Mouse (Mus musculus) spleen, adult 12 weeks (tissue): ENCODE measurements around the gene Gstcd.

ENCODE experiments used
- DNase-seq: peaks from one replicate; pipeline ENCODE4 v3.0.0; 2022; ENCODE audit warnings: low spot score

Gene Gstcd

DNA sequence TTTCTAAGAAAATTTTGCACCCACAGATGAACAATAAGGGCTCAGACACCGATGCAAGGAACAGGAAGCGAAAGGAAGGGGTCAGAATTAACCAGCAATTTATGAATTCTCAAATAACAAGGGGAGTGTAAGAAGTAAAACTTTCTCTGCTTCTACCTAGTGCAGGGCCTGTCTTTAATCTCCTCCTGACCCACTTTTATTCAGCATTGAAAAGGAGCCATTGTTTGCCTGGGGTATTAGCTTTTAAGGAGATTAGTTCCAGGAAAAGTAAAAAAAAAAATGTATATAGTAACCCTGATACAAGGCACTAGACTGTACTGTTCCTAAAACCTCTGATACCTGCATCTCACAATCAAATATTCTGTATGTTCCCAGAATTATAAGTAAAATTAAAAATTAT is 64.9 kb downstream of the Gstcd start:
- no peak for DNase-seq

DNA sequence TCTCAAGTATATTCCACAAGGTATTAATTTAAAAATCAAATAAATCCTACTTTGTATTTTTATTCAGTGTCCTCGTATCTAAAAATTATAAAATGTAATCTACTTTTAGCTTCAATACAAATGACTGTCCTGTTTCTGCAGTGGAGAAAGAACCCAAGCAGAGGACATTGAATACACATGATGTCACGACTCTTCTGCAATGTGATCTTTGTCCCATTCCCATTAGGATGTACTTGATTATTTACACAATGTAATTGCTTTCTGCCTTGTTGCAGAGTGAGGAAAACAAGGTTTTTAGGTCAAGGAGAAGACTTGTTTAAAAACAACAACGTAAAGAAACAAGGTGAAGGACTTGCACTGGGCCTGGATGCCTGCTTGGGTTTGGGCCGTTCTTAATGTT is 84.6 kb downstream of the Gstcd start:
- no peak for DNase-seq

DNA sequence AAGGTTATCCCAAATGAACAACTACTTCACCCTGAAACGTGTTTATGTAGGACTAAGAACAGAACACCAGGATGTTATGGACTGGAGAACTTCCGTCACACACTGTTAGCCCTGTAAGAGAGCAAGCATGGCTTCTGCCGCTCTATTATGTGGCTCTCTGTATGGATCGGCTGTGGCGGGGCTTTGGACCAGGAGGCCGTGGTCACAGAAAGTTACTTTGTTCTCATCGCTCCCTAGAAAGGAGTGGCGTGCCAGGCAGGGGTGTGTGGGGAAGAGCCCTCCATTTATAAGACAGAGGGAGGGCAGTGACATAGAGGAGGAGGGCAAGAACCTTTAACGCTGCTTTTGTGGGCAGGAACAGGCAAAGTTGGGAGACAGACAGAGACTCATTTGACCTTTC is 95.5 kb downstream of the Gstcd start:
- no peak for DNase-seq

DNA sequence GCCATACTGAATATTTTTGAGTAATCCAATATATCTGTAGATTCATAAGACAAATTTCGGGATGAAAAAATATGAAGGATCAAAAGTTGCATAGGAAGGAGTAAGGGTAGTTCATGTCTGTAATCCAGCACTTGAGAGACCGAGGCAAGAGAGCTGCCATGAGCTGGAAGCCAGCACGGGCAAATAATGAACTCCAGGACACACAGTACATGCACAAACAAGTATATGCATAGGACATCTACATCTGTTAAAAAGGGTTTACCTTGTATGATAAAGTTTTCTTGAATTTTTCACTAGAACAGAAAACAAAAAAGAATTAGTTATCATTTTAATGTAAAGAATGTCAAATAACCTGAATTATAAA is 95.9 kb downstream of the Gstcd start:
- DNase-seq: no peak

DNA sequence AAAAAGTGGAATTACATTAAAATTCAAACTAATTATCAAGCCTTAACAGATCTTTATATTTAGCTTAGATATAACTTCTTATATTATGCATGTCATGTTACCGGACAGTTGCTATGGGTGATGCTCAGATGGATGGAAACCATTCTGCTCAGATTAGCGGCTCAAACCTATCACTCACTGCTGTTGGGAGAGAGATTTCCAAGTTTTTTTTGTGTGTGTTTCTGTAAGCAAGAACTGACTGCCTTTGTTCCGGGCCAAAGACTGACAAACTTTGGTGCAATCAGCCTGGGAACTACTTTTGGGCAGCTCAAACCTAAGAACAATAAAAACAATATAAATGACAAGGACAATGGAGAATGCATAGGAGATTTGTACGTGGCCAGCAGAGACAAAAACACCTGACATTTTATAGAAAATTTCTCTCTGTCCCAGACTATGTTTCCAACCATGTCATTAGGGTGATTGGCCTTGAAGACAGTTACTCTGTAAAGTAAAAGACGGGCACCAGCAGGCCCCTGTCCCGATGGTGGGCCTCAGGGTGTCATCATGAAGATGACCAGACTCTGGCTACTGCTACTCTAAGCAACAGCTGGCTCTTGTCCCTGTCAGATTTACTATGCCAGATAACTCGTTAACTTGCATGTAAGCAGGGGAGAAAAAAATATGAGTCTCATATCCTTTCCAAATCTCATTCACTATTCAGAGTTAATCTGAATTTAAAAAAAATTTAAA is 96.5 kb downstream of the Gstcd start:
- no peak for DNase-seq

DNA sequence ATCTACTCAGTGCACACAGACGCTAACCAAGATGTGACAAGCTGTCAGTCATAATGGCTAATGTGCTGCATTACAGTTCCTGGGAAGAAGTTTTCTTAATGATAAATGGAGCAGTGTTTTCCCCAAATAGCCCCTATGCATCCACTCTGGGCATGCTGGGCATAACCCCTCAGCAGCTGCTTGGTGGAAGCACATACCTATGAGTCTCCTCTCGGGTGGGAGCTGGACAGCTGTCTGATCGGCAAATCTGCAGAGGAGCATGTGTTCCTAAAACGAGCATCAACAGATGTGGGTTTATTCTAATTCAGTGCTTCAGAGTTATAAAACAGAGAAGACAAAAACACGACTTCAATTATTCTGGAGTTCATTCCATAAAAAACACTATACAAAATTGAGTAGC is 105.6 kb downstream of the Gstcd start:
- no peak for DNase-seq

DNA sequence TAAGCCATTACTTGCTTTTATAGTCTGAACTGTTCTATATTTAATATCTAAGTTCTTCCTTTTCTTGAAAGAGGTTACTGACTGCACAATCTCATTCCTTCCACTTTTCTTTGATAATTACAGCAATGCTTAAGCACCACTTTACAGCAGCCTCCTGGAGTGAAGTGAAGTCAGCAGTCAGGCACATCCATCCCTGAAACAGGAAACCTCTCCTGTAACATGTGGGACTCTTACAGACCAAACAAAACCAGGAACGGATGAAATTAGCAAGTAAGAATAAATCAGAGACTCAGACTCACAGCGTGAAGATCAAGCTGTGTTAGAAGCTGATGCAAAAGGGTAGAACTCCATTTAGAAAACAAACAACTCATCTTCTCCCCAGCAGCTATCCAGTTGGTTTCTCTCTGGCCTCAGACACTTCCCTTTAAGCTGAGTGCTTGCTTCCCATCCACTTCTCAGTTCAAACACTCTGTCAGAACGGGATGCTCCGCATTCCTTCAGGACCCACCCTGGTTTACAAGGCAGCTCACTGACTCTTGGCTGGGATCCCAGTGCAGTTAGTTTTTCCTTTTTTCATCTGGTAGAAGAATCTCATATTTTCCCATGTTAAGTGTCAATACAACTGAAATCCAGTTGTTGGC is 107.9 kb downstream of the Gstcd start:
- no peak for DNase-seq

DNA sequence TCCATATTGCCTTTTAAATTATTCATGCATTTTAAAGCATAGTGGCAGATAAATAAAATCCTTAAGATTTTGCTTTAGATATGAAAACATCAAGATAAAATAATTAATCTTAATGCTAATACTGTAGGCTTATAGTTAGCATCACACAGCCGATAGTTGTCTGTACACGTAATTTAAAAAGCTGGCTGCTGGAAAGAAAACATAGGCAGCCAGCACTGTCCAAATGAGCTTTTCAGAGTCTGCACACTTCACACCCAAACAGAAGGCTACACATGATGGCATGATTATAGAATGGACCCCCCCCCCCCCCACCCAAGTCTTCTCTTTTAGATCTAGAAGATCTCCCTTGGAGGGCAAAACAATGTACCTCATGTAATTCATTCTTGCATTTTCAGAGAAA is 109.9 kb downstream of the Gstcd start:
- DNase-seq: no peak

DNA sequence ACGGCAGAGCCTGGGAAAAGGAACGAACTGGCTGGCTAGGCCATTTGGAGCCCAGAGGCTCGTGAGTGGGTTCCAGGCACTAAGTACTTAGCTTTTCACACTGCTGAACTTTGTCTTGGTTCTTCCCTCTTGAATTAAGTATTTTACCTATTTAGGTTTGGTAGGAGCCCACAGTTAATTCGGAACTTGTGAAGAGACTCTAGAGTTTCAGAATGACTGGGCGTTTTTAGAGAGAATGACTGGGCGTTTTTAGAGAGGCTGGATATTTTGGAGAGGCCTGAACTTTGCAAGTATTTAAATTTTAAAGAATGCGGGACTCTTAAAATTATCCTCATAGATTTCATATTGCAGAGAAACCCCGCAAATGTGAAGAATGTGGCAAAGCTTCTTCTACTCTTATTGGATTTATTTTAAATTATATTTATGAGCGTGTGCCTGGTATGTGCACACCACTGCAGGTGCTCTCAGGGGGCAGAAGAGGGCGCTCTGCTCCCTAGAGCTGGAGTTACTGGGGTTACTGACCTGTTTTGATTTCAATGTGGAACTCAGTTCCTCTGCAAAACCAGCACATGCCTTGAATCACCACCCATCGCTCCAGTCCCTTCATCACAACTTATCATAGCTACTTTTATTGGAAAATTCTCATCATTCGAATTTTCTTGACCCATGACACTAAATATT is 111.9 kb downstream of the Gstcd start:
- DNase-seq: no peak

DNA sequence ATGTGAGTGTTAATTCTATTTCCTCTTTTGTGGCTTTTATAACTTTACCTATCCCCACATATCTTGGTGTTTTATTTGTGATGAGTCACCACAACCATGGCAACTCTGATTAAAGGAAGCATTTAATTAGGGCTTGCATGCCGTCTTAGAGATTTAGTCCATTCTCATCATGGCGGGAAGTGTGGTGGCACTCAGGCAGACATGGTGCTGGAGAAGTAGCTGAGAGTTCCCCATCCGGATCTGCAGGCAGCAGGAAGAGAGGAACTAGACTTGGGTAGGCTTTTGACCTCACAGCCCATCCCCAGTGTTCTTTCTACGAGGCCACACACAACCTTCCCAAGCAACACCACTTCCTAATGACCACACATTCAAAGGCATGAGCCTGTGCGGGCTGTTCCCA is 125.6 kb downstream of the Gstcd start:
- DNase-seq: no peak

DNA sequence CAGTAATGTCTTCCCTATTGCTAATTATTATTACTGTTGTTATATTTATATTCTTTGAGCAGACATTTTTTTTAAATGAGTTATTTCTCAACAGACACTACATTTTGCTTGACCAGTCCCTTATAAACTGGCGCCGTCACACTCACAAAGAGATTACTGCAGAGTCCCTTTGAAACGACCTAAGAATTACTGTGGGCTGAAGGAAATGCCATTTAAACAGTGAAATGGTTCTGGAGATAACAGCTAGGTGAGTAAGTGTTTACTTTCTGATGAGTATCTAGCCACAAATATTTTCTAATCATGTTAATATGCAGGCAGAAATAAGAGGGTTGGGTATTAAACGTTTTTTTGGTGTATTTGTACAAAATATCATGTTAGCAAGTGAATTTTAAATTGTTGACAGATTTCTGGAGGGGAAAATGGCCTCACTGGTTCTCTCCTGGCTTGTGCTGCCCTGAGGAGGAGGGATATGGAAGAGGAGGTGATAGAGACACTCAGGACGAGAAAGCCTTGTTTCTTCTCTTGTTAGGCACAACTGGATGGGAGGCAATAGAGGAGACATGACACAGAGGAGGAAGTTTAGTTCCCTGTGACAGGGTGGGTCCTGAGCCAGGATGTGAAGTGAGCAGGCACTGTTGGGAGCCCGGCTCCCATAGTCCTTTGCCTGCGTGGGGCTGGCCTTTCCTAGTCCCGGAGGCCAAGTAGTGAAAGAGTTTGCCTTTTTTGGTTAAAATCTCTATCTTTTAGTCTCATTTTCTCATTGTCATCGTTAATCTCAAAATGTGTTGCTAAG is 126.9 kb downstream of the Gstcd start:
- DNase-seq: no peak

DNA sequence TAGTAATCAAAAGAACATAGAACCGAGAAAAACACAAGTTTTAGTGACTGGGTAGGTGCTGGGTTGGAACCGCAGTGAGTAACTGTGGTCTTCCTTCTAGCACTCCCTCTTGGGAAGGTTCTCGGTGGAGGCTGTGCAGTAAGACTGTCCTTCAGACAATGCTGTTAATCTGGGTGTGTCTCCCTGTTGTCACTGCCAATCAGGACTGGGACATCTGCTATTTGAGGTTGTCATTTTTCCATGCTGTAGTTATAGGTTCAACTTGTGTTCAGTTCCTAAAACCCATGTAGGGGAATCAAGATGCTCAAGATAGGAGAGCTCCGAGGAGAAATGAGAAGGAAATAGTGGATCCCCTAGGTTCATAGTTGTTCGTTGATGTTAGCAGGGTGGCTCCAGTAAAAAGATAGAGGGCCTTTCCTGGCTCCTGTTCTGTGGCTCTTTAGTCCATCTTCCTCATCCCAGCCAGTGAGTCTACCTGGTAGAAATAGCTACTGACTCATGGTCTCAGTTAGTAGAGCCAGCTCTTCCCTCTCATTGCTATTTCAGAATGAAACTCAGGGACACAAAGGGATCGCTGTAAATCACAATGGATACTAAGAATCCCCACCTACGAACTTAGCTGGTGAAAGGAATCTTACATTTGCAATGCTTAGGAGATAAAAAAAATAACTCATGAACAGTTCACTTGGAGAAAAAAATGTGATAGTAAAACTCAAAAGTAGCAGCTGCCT is 129.0 kb downstream of the Gstcd start:
- no peak for DNase-seq

DNA sequence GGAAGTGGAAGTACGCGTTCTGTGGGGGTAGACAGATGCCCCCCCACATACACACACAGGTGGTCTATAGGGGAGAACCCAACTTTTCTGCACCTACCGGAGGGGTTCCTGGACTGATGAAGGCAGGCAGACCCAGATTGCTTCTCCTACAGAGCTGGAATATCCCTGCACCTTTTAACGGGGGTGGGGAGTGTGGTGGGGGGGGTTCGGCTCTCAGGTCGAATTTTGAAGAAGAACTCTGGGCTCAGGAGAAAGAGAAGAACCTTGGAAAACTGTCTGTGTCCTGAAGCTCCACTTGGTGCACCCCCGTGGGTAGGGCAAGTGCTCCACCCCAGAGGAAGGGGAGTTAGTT is 141.3 kb downstream of the Gstcd start:
- DNase-seq: no peak

DNA sequence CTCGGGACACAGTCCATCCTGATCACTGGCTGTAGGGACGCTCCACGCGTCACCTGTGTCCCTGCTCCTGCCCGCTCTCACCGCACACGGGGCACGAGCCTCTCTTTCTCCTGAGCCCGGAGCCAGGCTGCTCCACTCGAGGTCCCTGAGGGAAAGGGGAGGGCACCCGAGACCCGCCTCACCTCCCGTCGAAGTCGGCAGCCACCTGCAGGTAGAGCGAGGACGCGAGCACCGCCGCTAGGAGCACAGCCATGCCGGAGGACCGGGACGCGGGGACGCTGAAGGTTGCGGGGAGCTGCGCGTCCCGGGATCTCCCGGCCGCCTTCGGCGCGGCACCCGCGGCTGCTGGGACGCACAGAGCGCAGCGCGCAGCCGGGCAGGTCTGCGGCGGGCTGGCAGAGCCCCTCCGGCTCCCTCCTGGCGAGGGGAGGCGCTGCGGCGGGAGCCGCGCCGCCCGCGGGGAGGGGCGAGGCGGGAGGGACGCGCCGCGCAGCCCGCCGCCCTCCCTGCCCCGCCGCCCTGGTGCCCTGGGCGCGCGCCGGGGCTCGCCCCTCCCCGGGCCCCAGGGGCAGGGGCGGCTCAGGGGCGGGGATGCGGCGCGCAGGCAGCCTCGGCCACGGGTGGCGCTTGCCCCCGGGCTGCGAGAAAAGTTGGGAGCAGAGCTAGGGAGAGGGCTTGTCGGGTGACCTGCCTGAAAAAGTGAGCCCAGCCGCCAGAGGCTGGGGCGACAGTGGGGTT is 141.9 kb downstream of the Gstcd start, which contains the start of gene Npnt:
TSS of gene Npnt (minus strand) at position 501 of the 738 bp plus-strand sequence.
- no peak for DNase-seq

DNA sequence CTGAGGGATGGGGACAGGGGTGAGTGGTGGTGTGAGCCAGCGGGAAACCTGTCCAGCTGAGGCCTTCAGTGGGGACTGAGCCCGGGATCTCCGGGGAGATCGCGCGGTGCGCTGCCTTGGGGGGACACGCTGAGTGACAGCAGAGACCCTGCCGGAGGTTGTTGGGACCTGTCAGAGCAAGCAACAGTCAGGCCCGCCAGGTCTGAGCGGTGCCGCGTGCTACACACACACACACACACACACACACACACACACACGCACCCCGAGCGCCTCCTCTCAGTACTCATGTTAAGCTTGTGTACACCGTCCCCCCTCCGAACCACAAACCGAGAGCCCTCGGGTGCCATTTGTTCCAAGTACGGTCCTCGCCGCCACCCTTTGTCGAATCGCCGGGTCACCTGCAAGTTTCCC is 142.4 kb downstream of the Gstcd start:
- no peak for DNase-seq

DNA sequence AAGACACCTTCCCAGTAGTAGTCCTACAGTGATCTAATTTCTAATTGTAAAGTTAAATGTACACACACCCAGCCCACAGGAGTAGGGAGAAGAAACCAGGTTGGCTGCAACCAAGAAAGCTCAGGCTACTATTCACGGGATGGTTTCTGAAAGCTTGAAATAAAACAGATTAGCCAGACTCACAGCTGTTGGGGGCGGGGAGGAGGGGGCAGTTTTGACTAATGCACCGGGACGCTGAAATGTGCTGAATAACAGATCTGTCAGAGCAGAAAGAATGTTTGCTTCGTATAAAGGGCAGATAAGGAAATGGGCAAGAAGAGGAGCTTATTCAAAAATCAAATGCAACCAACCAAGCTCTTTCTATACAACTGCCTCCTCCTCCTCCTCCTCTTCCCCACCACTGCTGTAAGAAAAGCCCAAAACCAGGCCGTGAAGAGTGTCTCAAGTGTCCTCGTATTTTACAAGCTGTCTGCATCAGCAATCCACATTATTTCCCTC is 143.5 kb downstream of the Gstcd start:
- DNase-seq: no peak

DNA sequence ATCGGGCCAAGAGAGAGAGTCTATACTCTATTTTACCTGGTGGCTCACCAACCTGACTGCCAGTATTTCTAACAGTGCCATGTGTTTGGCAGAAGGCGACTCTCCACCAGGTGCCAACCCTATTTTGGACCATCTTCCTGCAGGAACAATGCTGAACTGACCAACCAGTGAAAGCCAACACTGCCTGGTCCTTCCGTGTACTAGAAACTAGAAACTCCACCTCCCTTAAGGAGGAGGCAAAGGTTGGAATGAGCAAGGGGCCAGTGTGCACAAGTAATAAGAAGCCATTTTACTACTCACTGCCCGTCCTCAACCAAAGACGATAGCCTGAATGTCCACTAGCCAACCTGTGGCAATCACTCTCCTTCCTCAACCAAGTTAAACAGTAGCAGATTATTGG is 145.7 kb downstream of the Gstcd start:
- no peak for DNase-seq

DNA sequence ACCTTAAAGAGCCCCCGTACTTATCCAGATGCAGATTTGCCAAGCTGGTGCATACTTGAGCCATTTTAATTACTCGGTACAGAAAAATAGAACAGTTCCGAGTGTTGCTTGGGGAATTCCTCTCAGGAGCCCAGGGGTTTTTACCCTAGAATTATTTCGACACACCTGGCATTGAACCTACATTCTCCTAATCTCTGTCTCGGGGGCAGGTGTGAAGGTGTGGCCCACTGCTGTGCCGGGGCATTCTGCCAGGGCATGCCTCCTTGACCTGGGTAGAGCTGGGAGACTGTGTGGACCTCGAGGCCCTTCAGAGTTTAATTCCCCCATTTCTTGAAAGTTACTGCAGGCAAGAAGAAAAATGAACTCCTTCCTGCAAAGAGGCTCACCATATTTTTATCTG is 146.2 kb downstream of the Gstcd start:
- no peak for DNase-seq

DNA sequence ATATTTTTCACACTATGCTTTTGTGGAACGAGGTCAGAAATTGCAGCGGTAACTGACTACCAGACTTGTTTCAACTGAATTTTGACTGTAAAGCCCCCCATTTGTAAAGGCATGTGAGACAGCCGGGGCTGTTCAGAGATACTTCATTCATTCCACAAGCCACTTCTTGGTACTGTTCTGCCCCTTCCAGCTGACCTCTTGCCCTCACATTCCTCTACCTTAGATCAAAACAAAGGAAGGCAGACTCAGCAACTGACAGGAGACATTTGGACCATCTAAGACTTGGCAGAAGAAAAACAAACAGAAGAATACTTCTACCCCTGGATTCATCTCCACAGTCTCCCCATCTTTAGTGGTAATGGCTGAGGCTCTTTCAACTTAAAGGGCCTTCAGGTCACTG is 147.2 kb downstream of the Gstcd start:
- no peak for DNase-seq

DNA sequence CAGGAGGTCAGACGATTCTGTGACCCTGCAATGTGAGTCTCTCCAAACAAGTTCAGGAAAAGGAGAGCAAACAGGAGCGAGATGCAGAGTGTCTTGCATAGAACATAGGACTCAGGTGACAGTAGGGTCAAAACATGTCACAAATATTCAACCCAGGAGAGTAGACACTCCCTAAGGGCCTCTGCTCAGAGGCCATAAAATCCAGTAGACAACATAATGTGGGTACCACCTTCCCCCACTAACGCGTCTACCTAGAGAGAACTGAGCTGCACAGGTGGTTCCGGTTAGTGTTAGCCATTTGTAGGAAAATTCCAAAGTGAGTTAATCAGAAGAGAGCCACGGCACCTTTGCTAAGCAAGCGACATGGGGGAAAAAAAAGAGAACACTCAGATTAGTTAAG is 147.6 kb downstream of the Gstcd start:
- no peak for DNase-seq

DNA sequence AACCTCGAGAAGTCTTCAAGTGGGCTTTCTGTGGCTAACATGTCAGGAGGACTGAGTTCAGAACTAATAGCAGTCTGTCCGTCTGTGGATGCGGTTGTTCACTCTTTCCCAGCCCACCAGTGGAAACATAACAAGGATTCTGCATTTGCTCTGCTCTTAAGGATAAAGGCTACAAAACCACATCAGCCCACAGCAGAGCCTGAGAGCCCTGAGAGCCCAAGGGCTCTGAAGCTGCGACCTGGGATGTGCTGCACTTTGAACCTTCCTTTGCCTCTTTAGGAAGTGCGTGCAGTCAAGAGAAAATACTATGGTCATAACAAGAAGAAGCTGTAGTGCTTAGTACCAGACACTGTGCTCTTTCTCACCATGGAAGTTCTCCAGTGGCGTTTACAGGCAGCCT is 149.1 kb downstream of the Gstcd start:
- DNase-seq: no peak
